Mouse (Mus musculus) limb, embryonic 12.5 days (tissue): ENCODE measurements around the gene Cst6. TPM values are rescaled to one million over a fixed set of nuclear protein-coding genes. Genes with fewer than 3 reads are reported as not detected.
A peak's percentile ranks its signal among the peaks of the same experiment; 100 is the strongest.
"Not testable (repeated sequence)": the region's sequence is repeated elsewhere in the genome, so short reads cannot be mapped to it uniquely, and the experiment has no call there.

Experiments
- ATAC-seq: fragments of 200-750 bp; cut with Nextera tagmentation; 2 replicates; pipeline ENCODE4 v1.8.0; 2017; ENCODE audit warnings: low read depth, moderate TSS enrichment; ENCODE audit not compliant: insufficient number of reproducible peaks, insufficient read depth, low FRiP score, low TSS enrichment
- H3K27ac ChIP-seq: fragments of 300-500 bp; sonication (generic); 2 replicates; pipeline ENCODE4 v1.5.1; 2016; ENCODE audit warnings: mild to moderate bottlenecking, moderate library complexity
- H3K27me3 ChIP-seq: fragments of 300-500 bp; sonication (generic); 2 replicates; pipeline ENCODE4 v1.6.1; 2016; ENCODE audit warnings: mild to moderate bottlenecking, moderate library complexity
- H3K36me3 ChIP-seq: fragments of 300-500 bp; sonication (generic); 2 replicates; pipeline ENCODE4 v1.6.1; 2016; ENCODE audit warnings: mild to moderate bottlenecking, moderate library complexity
- H3K4me1 ChIP-seq: fragments of 300-500 bp; sonication (generic); replicated peaks from 2 replicates; pipeline ENCODE4 v1.6.1; 2016
- H3K4me2 ChIP-seq: fragments of 300-500 bp; sonication (generic); 2 replicates; pipeline ENCODE4 v1.6.1; 2016; ENCODE audit warnings: mild to moderate bottlenecking, moderate library complexity
- H3K4me3 ChIP-seq: fragments of 300-500 bp; sonication (generic); replicated peaks from 2 replicates; pipeline ENCODE4 v1.5.1; 2016; ENCODE audit warnings: mild to moderate bottlenecking
- H3K9ac ChIP-seq: fragments of 300-500 bp; sonication (generic); replicated peaks from 2 replicates; pipeline ENCODE4 v1.6.1; 2016; ENCODE audit warnings: mild to moderate bottlenecking, moderate library complexity
- H3K9me3 ChIP-seq: fragments of 300-500 bp; sonication (generic); 2 replicates; pipeline ENCODE4 v1.6.1; 2016; ENCODE audit warnings: mild to moderate bottlenecking, moderate library complexity
- WGBS: fragments of 180-500 bp; shearing (Covaris S2); methylation state at CpG from one replicate; pipeline ENCODE4 v1.1.7; 2016; 5-methylcytosine and 5-hydroxymethylcytosine counted together
- polyA plus RNA-seq: library from polyadenylated mRNA; unstranded; fragments of >200 nt; fragmentation: Nextera tagmentation; extraction: Ambion mirVana; gene quantifications from 2 replicates; pipeline ENCODE4 v1.2.1, GENCODE M21; 2016

Gene Cst6
- polyA plus RNA-seq = 1.4 and 1.9 TPM in 2 replicates

- Histone ChIP-seq H3K27me3 (peaks cover 31% of the 10 kb centered on the region), H3K9ac (peak within 1 kb of the TSS; percentile 58), H3K4me2 (peak within 1 kb of the TSS; percentile 72), H3K4me3 (peak within 1 kb of the TSS; percentile 42)
- WGBS = 58% methylated on average over 6 of the region's 6 CpGs
- H3K27ac ChIP-seq, H3K36me3 ChIP-seq, H3K9me3 ChIP-seq, ATAC-seq, H3K4me1 ChIP-seq: not testable (repeated sequence)
These were observed at the start of gene Cst6 for GRCm38 (mm10) chr19:5349502-5349873. Gene Cst6, minus strand, starts transcription at chr19:5349574.

- ATAC-seq = no peak
- Histone ChIP-seq H3K27me3 (peaks cover 4% of the 10 kb centered on the region; the same call in 1 of the 2 replicates), H3K36me3 (no peaks in the 10 kb centered on the region), H3K9ac (no peak overlapping the region), H3K4me2 (no peak overlapping the region), H3K27ac (no peak overlapping the region), H3K4me3 (no peak overlapping the region), H3K9me3 (no peaks in the 10 kb centered on the region), H3K4me1 (peaks cover 1% of the 10 kb centered on the region)
- 69% methylated on average over 4 of the region's 4 CpGs for WGBS
These were observed 46.0 kb upstream of the Cst6 start for GRCm38 (mm10) chr19:5395371-5395770.

GRCm38 (mm10) chr19:5394168-5394567, 44.8 kb upstream of the Cst6 start:
- peaks cover 14% of the 10 kb centered on the region for H3K4me1 ChIP-seq
- WGBS = 47% methylated on average over 10 of the region's 10 CpGs
- H3K9ac ChIP-seq = 0 out of 2 replicates have a peak overlapping the region, but pooled peaks have one; percentile 3
- peaks cover 4% of the 10 kb centered on the region; the same call in 1 of the 2 replicates for H3K27me3 ChIP-seq
- no peak overlapping the region for H3K27ac ChIP-seq
- H3K36me3 ChIP-seq = no peaks in the 10 kb centered on the region
- no peak overlapping the region for H3K4me3 ChIP-seq
- no peaks in the 10 kb centered on the region for H3K9me3 ChIP-seq
- H3K4me2 ChIP-seq = no peak overlapping the region
- no peak for ATAC-seq

GRCm38 (mm10) chr19:5392892-5393291, 43.5 kb upstream of the Cst6 start:
- no peak overlapping the region for H3K27ac ChIP-seq
- no peaks in the 10 kb centered on the region for H3K36me3 ChIP-seq
- WGBS = 84% methylated on average over 4 of the region's 4 CpGs

DNA sequence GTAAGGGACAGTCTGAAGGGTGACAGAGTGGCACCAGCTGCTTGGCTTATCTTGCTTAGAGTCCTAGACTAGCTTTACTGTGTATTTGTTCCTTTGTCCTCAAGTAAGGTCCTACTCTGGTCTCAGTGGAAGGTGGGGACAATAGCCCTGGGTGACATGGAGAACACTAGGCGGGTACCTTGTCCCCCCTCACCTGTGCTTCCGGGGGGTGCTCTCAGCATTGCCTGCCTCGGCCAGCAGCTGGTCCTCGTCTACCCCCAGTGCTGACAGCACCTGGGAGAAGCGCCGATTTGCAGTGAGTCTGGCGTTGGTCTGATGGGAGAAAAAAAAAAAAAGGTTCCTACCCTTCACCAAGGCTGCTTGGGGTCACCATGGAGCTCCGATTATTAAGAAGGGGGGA, 41.0 kb upstream of the Cst6 start:
- Histone ChIP-seq H3K4me2 (peak overlapping the region; percentile 93), H3K36me3 (peaks cover 12% of the 10 kb centered on the region), H3K4me3 (peak overlapping the region; percentile 99), H3K4me1 (peaks cover 29% of the 10 kb centered on the region), H3K9ac (peak overlapping the region; percentile 94), H3K27me3 (peaks cover 4% of the 10 kb centered on the region; the same call in 1 of the 2 replicates), H3K27ac (peak overlapping the region; percentile 81), H3K9me3 (no peaks in the 10 kb centered on the region)
- ATAC-seq = no peak
- WGBS = 76% methylated on average over 8 of the region's 8 CpGs

More at GRCm38 (mm10) chr19:5392892-5393291, 43.5 kb upstream of the Cst6 start:
- no peak overlapping the region for H3K9ac ChIP-seq
- no peak overlapping the region for H3K4me3 ChIP-seq
- peaks cover 16% of the 10 kb centered on the region for H3K4me1 ChIP-seq
- peaks cover 4% of the 10 kb centered on the region; the same call in 1 of the 2 replicates for H3K27me3 ChIP-seq
- no peak overlapping the region for H3K4me2 ChIP-seq
- ATAC-seq = no peak
- no peaks in the 10 kb centered on the region for H3K9me3 ChIP-seq

DNA sequence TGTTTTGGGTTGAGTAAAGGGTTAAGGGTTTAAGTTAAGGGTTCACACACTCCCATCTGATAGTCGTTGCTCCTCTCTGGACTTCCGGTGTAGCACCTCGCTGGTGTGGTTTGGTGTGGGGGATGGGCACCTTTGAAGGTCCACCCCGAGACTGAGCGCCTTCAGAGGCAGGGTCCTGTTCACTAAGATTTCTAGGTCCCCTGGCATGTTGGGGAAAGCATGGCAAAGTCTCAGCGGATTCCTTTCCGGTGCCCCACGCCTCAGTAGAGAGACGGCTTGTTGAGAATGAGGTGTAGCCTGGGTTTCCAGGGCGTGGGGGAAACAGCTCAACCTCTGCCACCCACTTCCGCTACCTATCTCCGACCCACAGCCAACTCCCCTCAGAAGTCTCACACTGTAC, 40.3 kb upstream of the Cst6 start:
- H3K9ac ChIP-seq = peak overlapping the region; percentile 94
- H3K9me3 ChIP-seq = no peaks in the 10 kb centered on the region
- ATAC-seq = no peak
- peak overlapping the region; percentile 99 for H3K4me3 ChIP-seq
- peak overlapping the region; percentile 81 for H3K27ac ChIP-seq
- H3K4me1 ChIP-seq = peaks cover 29% of the 10 kb centered on the region
- peak overlapping the region; percentile 93 for H3K4me2 ChIP-seq
- peaks cover 19% of the 10 kb centered on the region for H3K36me3 ChIP-seq
- peaks cover 4% of the 10 kb centered on the region; the same call in 1 of the 2 replicates for H3K27me3 ChIP-seq
- WGBS = 28% methylated on average over 12 of the region's 12 CpGs

GRCm38 (mm10) chr19:5388588-5389242, 39.3 kb upstream of the Cst6 start, which contains the start of gene Sart1:
Gene Sart1, minus strand, starts transcription at chr19:5388703.
- peak; percentile 95 for ATAC-seq
- Histone ChIP-seq H3K36me3 (peaks cover 29% of the 10 kb centered on the region), H3K27me3 (no peaks in the 10 kb centered on the region), H3K4me3 (peak within 1 kb of the TSS; percentile 99), H3K4me2 (peak within 1 kb of the TSS; percentile 93), H3K9me3 (no peaks in the 10 kb centered on the region), H3K9ac (peak within 1 kb of the TSS; percentile 94), H3K27ac (peak within 1 kb of the TSS; percentile 81), H3K4me1 (peaks cover 29% of the 10 kb centered on the region)
- 2% methylated on average over 43 of the region's 43 CpGs for WGBS

DNA sequence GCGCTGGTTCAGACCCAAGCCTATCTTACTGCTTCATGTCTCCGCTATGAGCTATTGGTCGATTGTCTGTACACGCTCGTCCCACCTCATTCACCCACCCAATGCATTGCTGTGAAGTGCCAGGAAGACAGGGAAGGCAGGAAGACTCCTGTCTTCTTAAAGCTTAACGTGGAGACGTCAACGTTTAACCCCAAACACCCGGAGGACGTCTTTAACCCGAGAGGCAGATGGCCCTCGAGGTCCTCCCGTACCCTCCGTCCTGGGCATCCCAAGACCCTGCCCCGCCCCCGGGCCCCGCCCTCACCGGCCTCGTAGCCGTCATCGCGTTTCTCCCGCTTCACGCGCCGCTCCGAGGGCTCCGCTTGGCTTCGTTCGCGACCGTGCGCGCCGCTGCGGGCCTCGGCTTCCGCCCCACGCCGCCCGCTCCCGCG, 38.7 kb upstream of the Cst6 start:
- H3K9ac ChIP-seq = peak overlapping the region; percentile 94
- peak overlapping the region; percentile 99 for H3K4me3 ChIP-seq
- peaks cover 29% of the 10 kb centered on the region for H3K4me1 ChIP-seq
- WGBS = under 1% methylated on average over 42 of the region's 43 CpGs
- H3K36me3 ChIP-seq = peaks cover 35% of the 10 kb centered on the region
- H3K9me3 ChIP-seq = no peaks in the 10 kb centered on the region
- H3K27ac ChIP-seq = peak overlapping the region; percentile 81
- H3K27me3 ChIP-seq = no peaks in the 10 kb centered on the region
- H3K4me2 ChIP-seq = peak overlapping the region; percentile 93
- no peak for ATAC-seq

DNA sequence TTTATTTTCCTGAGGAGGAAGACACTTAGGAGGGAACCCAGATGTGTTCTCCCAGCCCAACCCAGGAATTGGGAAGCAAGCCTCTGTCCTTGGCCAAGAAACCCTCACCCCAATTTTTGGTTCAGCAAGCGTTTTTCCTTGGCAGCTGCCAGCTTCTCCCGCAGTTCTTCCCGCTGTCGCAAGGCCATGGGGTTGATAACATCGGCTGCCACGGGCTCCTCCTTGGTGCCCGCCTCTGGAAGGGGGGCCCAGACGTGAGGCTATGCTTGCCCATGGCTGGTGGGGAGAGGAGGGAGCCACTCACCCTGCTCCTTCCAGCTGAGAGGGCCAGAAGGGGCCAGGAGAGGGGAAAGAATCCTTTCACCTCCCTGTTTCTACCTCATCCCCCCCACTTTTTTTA, 35.3 kb upstream of the Cst6 start:
- Histone ChIP-seq H3K27me3 (no peaks in the 10 kb centered on the region), H3K9ac (no peak overlapping the region), H3K36me3 (peaks cover 69% of the 10 kb centered on the region), H3K9me3 (no peaks in the 10 kb centered on the region), H3K4me1 (peaks cover 21% of the 10 kb centered on the region), H3K4me2 (no peak overlapping the region), H3K27ac (no peak overlapping the region), H3K4me3 (no peak overlapping the region)
- whole genome bisulfite sequencing = 94% methylated on average over 8 of the region's 8 CpGs
- ATAC-seq = no peak

GRCm38 (mm10) chr19:5383326-5383725, 34.0 kb upstream of the Cst6 start:
- Histone ChIP-seq H3K27me3 (no peaks in the 10 kb centered on the region), H3K4me1 (peaks cover 13% of the 10 kb centered on the region), H3K4me2 (no peak overlapping the region), H3K4me3 (no peak overlapping the region), H3K36me3 (peaks cover 82% of the 10 kb centered on the region), H3K9me3 (no peaks in the 10 kb centered on the region), H3K9ac (no peak overlapping the region), H3K27ac (no peak overlapping the region)
- WGBS = 93% methylated on average over 12 of the region's 12 CpGs
- no peak for ATAC-seq

DNA sequence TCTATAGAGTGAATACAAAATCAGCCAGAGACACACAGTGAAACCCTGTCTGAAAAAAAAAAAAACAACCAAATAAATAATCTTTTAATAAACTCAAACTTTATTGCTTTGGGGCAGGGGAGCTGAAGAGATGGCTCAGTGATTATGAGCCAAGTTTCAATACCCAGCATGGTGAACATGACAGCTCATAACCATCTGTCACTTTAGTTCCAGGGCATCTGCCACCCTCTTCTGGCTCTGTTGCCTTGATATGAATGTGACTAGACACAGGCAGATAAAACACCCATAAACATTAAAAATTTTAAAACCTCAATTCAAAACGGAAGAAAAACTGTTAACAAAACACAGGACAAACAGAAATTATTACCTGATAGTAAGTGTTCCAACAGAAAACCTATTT, 28.1 kb upstream of the Cst6 start:
- no peak overlapping the region for H3K4me2 ChIP-seq
- H3K4me1 ChIP-seq = no peaks in the 10 kb centered on the region
- H3K27me3 ChIP-seq = no peaks in the 10 kb centered on the region
- no peaks in the 10 kb centered on the region for H3K9me3 ChIP-seq
- no peak overlapping the region for H3K27ac ChIP-seq
- no peak for ATAC-seq
- no peak overlapping the region for H3K4me3 ChIP-seq
- WGBS = 91% methylated on average over 1 of the region's 1 CpGs
- no peak overlapping the region for H3K9ac ChIP-seq
- peaks cover 73% of the 10 kb centered on the region for H3K36me3 ChIP-seq
